Mouse (Mus musculus): ENCODE measurements around the gene Tprg.

DNA sequence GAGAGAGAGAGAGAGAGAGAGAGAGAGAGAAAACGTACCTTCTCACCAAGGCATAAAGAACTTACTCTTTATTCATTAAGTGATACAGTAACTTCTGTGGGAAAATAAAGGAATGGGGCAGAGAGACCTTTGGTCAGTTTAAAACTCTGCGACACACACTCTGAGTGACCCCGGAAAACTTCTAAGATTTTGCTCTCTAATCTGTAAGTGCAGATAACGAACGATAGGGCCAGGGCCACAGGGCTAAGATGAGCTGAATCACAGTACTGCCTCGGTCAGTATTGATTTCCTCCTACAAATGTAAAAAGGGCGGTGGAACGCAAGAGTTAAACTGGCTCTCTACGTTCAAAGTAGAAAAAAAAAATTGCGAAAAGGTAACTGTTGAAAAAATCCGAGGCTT lies 8.9 kb downstream of the Tprg start:
- TF ChIP-seq CTCF (IDR thresholded peaks at IDR 0.05; ENCODE audit: borderline replicate concordance, insufficient read depth, low read length) (no peak), POLR2A (IDR thresholded peaks at IDR 0.05; ENCODE audit: low read depth, low read length) (no peak)

Measured in embryonic fibroblast, embryonic 13.5 days (primary cell).